Mouse (Mus musculus): Measurements from ENCODE around the gene Ppp1r9a. TPM values are rescaled to one million over a fixed set of nuclear protein-coding genes. Genes with fewer than 3 reads are reported as not detected.

Ppp1r9a gene
- polyA plus RNA-seq, 1 experiment, result 34.1 TPM

GRCm38 (mm10) chr6:5037225-5037624 lies 134.5 kb downstream of the Ppp1r9a start:
- WGBS, result 63% methylated on average over 4 of the region's 4 CpGs
- Histone ChIP-seq H3K27me3 (ENCODE audit: control insufficient read depth, insufficient read depth, low read length) (no peaks in the 10 kb centered on the region), H3K4me3 (replicated peaks; ENCODE audit: insufficient read depth, low read depth, low read length) (no peak overlapping the region), H3K4me1 (ENCODE audit: control insufficient read depth, insufficient read depth, low read length) (no peaks in the 10 kb centered on the region), H3K27ac (ENCODE audit: insufficient read depth, low read length) (no peak overlapping the region)
- no peak for TF ChIP-seq CTCF (IDR thresholded peaks at IDR 0.05; ENCODE audit: borderline replicate concordance, insufficient read depth, low read depth, low read length)
- TF ChIP-seq POLR2A (IDR thresholded peaks at IDR 0.05; ENCODE audit: borderline replicate concordance, insufficient read depth, low read length), result no peak
- no peak for DNase-seq

DNA sequence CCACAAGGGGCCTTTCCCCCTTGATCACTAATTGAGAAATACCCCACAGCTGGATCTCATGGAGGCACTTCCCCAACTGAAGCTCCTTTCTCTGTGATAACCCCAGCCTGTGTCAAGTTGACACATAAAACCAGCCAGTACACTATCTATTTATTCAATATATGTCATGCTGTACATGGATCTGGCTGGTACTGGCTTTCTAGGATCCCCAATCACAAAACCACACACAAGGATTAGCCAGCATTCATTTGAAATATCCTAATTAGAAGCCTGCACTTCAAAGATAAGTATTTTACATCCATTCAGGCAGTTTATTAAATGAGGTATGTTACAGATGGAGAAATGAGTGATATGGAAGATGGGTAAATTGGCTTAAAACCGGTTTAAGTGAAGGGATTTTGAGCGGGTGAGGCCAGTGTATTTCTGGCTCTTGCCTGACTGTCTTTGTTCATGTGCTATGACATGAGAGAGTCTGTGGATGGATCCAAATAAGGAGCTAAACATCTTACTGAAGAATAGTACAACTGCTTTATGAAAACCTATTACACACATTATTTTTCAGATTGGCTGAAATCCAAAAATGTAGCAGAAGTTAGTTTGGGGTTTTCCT lies 135.5 kb downstream of the Ppp1r9a start:
- Histone ChIP-seq H3K27ac (ENCODE audit: insufficient read depth, low read length) (no peak overlapping the region), H3K27me3 (ENCODE audit: control insufficient read depth, insufficient read depth, low read length) (no peaks in the 10 kb centered on the region), H3K4me3 (replicated peaks; ENCODE audit: insufficient read depth, low read depth, low read length) (no peak overlapping the region), H3K4me1 (ENCODE audit: control insufficient read depth, insufficient read depth, low read length) (no peaks in the 10 kb centered on the region)
- 94% methylated on average over 2 of the region's 2 CpGs for WGBS
- no peak for TF ChIP-seq POLR2A (IDR thresholded peaks at IDR 0.05; ENCODE audit: borderline replicate concordance, insufficient read depth, low read length)
- DNase-seq, result no peak

- no peak for TF ChIP-seq POLR2A (IDR thresholded peaks at IDR 0.05; ENCODE audit: borderline replicate concordance, insufficient read depth, low read length)
- no peak for TF ChIP-seq CTCF (IDR thresholded peaks at IDR 0.05; ENCODE audit: borderline replicate concordance, insufficient read depth, low read depth, low read length)
- Histone ChIP-seq H3K4me3 (replicated peaks; ENCODE audit: insufficient read depth, low read depth, low read length) (no peak overlapping the region), H3K4me1 (ENCODE audit: control insufficient read depth, insufficient read depth, low read length) (no peaks in the 10 kb centered on the region), H3K27me3 (ENCODE audit: control insufficient read depth, insufficient read depth, low read length) (no peaks in the 10 kb centered on the region), H3K27ac (ENCODE audit: insufficient read depth, low read length) (no peak overlapping the region)
- no peak for DNase-seq
- 79% methylated on average over 2 of the region's 2 CpGs for WGBS
Measured at GRCm38 (mm10) chr6:5039316-5039715, 136.6 kb downstream of the Ppp1r9a start.

GRCm38 (mm10) chr6:5045854-5046253 lies 143.1 kb downstream of the Ppp1r9a start:
- Histone ChIP-seq H3K4me3 (replicated peaks; ENCODE audit: insufficient read depth, low read depth, low read length) (no peak overlapping the region), H3K27me3 (ENCODE audit: control insufficient read depth, insufficient read depth, low read length) (no peaks in the 10 kb centered on the region), H3K4me1 (ENCODE audit: control insufficient read depth, insufficient read depth, low read length) (no peaks in the 10 kb centered on the region), H3K27ac (ENCODE audit: insufficient read depth, low read length) (no peak overlapping the region)
- 91% methylated on average over 6 of the region's 6 CpGs for WGBS
- no peak for TF ChIP-seq POLR2A (IDR thresholded peaks at IDR 0.05; ENCODE audit: borderline replicate concordance, insufficient read depth, low read length)
- TF ChIP-seq CTCF (IDR thresholded peaks at IDR 0.05; ENCODE audit: borderline replicate concordance, insufficient read depth, low read depth, low read length), result no peak
- no peak for DNase-seq

GRCm38 (mm10) chr6:5048025-5048424 lies 145.3 kb downstream of the Ppp1r9a start:
- 95% methylated on average over 3 of the region's 3 CpGs for WGBS
- TF ChIP-seq POLR2A (IDR thresholded peaks at IDR 0.05; ENCODE audit: borderline replicate concordance, insufficient read depth, low read length), result no peak
- no peak for TF ChIP-seq CTCF (IDR thresholded peaks at IDR 0.05; ENCODE audit: borderline replicate concordance, insufficient read depth, low read depth, low read length)

DNA sequence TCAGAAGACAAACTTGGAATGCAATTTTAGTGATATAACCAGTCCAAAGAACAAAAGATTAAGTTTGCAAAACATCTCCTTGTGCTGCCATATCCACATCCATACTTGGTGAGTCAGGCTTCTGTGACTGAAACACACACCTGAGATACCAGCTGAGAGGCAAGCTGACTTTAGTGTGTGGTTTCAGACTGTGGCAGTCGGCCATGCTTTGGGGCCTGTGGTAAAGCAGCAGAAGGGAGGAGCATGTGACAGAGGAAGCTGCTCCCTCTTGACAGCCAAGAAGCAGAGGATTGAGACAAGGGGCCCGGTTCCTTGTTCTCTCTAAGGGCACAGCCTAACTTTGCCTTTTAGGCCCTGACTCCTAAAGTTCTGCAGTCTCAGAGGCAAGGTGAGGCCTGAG lies 149.6 kb downstream of the Ppp1r9a start:
- TF ChIP-seq CTCF (IDR thresholded peaks at IDR 0.05; ENCODE audit: borderline replicate concordance, insufficient read depth, low read depth, low read length), result no peak
- no peak overlapping the region for H3K27ac ChIP-seq (ENCODE audit: insufficient read depth, low read length)
- peak; percentile 35 to 55 for DNase-seq

More at GRCm38 (mm10) chr6:5048025-5048424, 145.3 kb downstream of the Ppp1r9a start:
- Histone ChIP-seq H3K4me1 (ENCODE audit: control insufficient read depth, insufficient read depth, low read length) (no peaks in the 10 kb centered on the region), H3K27ac (ENCODE audit: insufficient read depth, low read length) (no peak overlapping the region), H3K27me3 (ENCODE audit: control insufficient read depth, insufficient read depth, low read length) (no peaks in the 10 kb centered on the region), H3K4me3 (replicated peaks; ENCODE audit: insufficient read depth, low read depth, low read length) (no peak overlapping the region)
- DNase-seq, result no peak

DNA sequence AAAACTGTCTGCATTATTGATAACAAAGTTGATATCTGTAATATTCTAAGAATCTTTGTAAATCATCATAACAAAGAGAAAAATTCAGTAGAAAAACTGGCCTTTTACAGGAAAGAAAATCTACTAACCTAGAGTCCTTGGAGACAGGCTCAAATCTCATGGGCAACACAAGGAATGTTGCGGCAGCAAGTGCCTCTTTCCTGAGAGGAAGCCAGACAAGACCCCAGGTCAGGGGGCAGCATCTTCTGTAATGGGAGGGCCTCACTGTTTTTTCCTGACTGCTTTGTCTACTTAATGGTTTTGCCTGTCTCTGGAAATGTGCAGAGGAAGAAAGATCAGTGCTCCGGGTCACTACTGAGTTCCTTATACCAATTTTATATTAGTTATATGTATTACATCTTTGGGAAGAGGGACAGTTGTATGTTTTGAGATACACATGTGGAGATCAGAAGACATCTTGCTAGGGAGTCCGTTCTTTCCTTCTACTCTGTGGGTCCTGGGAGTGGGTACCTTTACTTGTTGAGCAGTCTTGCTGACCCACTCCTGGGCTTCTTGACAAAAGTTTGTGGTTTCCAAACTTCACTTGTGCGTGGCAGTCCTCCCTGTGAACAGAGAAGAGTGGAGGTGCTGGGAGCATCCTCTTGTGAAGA lies 151.9 kb downstream of the Ppp1r9a start:
- no peak for DNase-seq
- TF ChIP-seq POLR2A (IDR thresholded peaks at IDR 0.05; ENCODE audit: borderline replicate concordance, insufficient read depth, low read length) (no peak), CTCF (IDR thresholded peaks at IDR 0.05; ENCODE audit: borderline replicate concordance, insufficient read depth, low read depth, low read length) (no peak)
- H3K27ac ChIP-seq (ENCODE audit: insufficient read depth, low read length), result no peak overlapping the region
- H3K4me3 ChIP-seq (replicated peaks; ENCODE audit: insufficient read depth, low read depth, low read length), result no peak overlapping the region
- H3K27me3 ChIP-seq (ENCODE audit: control insufficient read depth, insufficient read depth, low read length), result no peaks in the 10 kb centered on the region
- 98% methylated on average over 4 of the region's 4 CpGs for WGBS
- H3K4me1 ChIP-seq (ENCODE audit: control insufficient read depth, insufficient read depth, low read length), result no peaks in the 10 kb centered on the region

More for the DNA sequence above, 149.6 kb downstream of the Ppp1r9a start:
- no peaks in the 10 kb centered on the region for H3K27me3 ChIP-seq (ENCODE audit: control insufficient read depth, insufficient read depth, low read length)
- H3K4me1 ChIP-seq (ENCODE audit: control insufficient read depth, insufficient read depth, low read length), result no peaks in the 10 kb centered on the region
- no peak overlapping the region for H3K4me3 ChIP-seq (replicated peaks; ENCODE audit: insufficient read depth, low read depth, low read length)
- 25% methylated on average over 2 of the region's 2 CpGs for WGBS

GRCm38 (mm10) chr6:5074736-5075135 lies 172.0 kb downstream of the Ppp1r9a start:
- 53% methylated on average over 3 of the region's 3 CpGs for WGBS
- Histone ChIP-seq H3K27ac (ENCODE audit: insufficient read depth, low read length) (no peak overlapping the region), H3K4me1 (ENCODE audit: control insufficient read depth, insufficient read depth, low read length) (no peaks in the 10 kb centered on the region), H3K27me3 (ENCODE audit: control insufficient read depth, insufficient read depth, low read length) (no peaks in the 10 kb centered on the region), H3K4me3 (replicated peaks; ENCODE audit: insufficient read depth, low read depth, low read length) (no peak overlapping the region)
- TF ChIP-seq CTCF (IDR thresholded peaks at IDR 0.05; ENCODE audit: borderline replicate concordance, insufficient read depth, low read depth, low read length) (no peak), POLR2A (IDR thresholded peaks at IDR 0.05; ENCODE audit: borderline replicate concordance, insufficient read depth, low read length) (no peak)
- DNase-seq, result no peak

Data from cerebellum, adult 2 months (tissue).